ENCODE assay signal across 13 mouse cellular contexts in genomic region chr5:44081108-44081507, GRCm38 (mm10). TPM values are rescaled to one million over a fixed set of nuclear protein-coding genes. Genes with fewer than 3 reads are reported as not detected.
"Had no signal": no experiment of that assay in that cellular context is flagged by ENCODE, and none has a peak within 500 bp of the region (broad histone marks: within the 10 kb centered on the region; RNA-seq: fewer than 3 reads in every experiment).

No protein-coding gene starts in this region.

- H3K4me1 ChIP-seq: kidney, embryonic 15.5 days; liver, embryonic 15.5 days; neural tube, embryonic 15.5 days had no signal

- H3K4me3 ChIP-seq: kidney, embryonic 15.5 days; liver, embryonic 15.5 days; myocyte; neural tube, embryonic 15.5 days had no signal

- H3K9ac ChIP-seq: kidney, embryonic 15.5 days; liver, embryonic 15.5 days; lung, embryonic 14.5 days; neural tube, embryonic 15.5 days had no signal

- H3K4me2 ChIP-seq: kidney, embryonic 15.5 days; liver, embryonic 11.5 days; liver, embryonic 15.5 days; lung, embryonic 14.5 days; neural tube, embryonic 15.5 days had no signal

- H3K27ac ChIP-seq: kidney, embryonic 15.5 days; liver, embryonic 15.5 days; neural tube, embryonic 15.5 days; stomach, postnatal 0 days had no signal

- H3K9me3 ChIP-seq: kidney, embryonic 15.5 days; liver, embryonic 15.5 days; neural tube, embryonic 15.5 days had no signal

- H3K27me3 ChIP-seq: kidney, embryonic 15.5 days; liver, embryonic 15.5 days; neural tube, embryonic 15.5 days had no signal

- H3K36me3 ChIP-seq: liver, embryonic 15.5 days; neural tube, embryonic 15.5 days had no signal

- DNase-seq: kidney, adult 18-20 months; kidney, postnatal 14 days; layer of hippocampus, postnatal 36 days; left cerebral cortex, postnatal 4 days; lung, embryonic 14.5 days; midbrain, embryonic 14.5 days; thymus, postnatal 4 days had no signal

RNA-seq across cellular contexts. Expression of gene Prom1, which starts 20.7 kb away (rescaled TPM):
- polyA plus RNA-seq: myocyte had no signal
